Mouse (Mus musculus) spleen, postnatal 14 days (tissue): ENCODE data around the gene Id3.

Experiments
- DNase-seq, 2 experiments: peaks; one replicate each; pipeline ENCODE4 v3.0.0; 2021 to 2022; ENCODE audit warnings: low spot score in 2 of 2

The Id3 gene

DNA sequence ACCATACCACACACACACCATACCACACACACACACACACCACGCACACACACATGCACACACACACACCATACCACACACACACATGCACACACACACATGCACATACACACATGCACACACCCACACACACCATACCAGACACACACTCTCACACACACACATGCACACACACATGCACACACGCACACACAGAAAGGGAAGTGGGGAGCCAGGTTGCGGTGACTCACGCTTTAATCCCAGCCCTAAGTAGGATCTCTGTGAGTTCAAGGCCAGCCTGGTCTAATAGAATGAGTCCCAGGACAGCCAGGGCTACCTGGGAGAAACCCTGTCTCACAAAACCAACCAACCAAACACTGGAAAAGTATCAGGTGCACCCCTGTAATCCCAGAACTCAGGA lies 18.7 kb upstream of the Id3 start:
- no peak for DNase-seq

DNA sequence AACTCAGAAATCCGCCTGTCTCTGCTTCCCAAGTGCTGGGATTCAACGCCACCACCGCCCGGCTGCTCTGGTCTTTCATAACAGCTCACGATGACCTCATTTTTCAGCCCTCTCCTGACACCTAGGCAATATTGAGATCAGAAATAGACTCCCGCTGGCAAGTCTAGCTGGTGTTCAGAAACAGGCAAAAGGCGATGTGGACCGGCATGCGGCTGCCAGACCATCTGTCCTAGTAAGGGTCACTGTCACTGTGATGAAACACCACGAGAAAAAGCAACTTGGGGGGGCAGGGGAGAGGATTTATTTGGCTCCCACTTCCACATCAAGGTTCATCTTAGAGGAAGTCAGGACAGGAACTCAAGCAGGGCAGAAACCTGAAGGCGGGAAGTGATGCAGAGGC lies 17.8 kb upstream of the Id3 start:
- no peak for DNase-seq

GRCm38 (mm10) chr4:136126019-136126418 lies 17.3 kb upstream of the Id3 start:
- no peak for DNase-seq

- DNase-seq: peak in 1 of 2 experiments; percentile 29
Measured at GRCm38 (mm10) chr4:136127670-136128069, 15.6 kb upstream of the Id3 start.

DNA sequence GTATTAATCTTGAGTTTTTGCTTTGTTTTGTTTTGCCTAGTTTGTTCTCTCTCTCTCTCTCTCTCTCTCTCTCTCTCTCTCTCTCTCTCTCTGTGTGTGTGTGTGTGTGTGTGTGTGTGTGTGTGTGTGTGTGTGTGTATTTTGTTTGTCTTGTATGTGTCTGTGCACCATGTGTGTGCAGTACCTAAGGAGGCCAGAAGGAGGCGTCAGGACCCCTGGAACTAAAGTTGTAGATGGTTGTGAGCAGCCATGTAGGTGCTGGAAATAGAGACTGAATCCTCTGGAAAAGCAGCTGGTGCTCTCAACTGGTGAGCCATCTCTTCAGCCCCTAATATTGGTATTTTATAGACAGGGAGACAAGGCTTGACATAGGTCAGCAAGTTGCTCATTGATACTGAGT lies 13.5 kb upstream of the Id3 start:
- DNase-seq: no peak

- DNase-seq: no peak
Measured at GRCm38 (mm10) chr4:136133801-136134200, 9.5 kb upstream of the Id3 start.

DNA sequence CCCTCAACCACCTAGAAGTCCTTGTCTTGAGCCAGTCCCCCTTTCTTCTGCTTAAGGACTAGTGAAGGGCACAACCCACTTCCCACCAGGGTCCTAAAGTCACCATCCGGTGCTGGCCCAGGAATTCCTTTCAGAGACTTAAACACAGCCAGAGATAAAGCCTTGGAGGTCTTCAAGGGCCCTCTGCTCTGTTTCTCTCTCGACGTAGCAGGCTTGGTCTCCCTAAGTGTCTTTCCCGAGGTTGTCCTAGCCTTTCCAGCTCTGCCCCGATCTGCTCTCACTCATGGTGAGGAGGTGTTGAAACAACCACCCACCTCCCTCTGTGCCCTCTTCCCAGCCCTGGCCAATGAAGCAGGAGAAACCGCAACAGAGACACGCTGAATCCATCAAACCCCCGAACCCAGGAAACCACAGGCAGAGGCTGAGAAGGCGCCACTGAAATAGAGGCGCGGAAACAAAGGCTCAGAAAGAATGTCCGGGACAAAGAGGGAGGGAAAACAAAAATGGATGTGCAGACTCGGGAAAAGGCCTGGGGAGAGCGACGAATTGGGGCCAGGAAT lies 8.8 kb upstream of the Id3 start:
- no peak for DNase-seq

DNA sequence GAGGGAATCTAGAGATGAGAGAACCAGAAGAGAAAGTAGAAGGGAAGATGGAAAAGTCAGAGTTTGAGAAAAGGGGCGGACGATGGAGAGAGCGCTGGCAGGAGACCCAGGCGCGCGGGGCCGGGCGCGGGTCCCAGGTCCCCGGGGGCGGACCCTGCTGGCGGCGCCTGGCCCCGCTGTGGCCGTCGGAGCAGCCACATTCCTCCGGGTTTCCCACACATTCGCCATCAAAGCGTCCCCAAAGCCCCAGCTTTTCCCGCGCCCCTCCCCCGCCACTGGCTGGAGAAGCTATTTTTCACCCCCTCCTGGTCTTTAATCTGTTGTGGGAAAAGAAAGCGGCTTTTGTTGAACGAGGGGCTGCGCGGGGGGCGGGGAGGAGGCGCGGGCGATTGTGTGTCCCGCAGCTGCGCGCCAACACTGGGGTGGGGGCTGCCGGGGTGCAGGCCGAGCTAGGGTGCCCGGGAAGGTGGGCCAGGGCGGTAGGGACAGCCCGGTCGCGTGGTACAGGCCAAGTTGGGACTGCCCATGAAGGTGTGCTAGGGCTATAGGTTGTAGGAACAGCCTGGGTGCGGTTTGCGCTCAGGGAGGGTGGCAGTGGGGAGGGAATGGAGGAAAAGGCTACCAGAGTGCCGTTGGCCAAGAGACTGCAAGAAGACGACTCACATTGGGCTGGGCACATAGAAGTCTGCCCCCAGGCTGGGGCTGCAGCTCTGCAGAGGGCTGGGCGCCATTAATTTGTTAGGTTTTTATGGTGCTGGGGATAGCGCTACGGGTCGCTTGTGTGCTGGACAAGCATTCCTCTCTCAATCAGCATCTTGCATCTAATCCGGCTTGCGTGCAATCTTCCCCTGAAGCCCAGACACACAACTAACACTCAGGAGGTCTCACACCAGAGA lies 8.1 kb upstream of the Id3 start:
- no peak for DNase-seq

- no peak for DNase-seq
Measured at GRCm38 (mm10) chr4:136135874-136136728, 7.2 kb upstream of the Id3 start.

- DNase-seq: no peak
Measured at GRCm38 (mm10) chr4:136139326-136140110, 3.8 kb upstream of the Id3 start.

DNA sequence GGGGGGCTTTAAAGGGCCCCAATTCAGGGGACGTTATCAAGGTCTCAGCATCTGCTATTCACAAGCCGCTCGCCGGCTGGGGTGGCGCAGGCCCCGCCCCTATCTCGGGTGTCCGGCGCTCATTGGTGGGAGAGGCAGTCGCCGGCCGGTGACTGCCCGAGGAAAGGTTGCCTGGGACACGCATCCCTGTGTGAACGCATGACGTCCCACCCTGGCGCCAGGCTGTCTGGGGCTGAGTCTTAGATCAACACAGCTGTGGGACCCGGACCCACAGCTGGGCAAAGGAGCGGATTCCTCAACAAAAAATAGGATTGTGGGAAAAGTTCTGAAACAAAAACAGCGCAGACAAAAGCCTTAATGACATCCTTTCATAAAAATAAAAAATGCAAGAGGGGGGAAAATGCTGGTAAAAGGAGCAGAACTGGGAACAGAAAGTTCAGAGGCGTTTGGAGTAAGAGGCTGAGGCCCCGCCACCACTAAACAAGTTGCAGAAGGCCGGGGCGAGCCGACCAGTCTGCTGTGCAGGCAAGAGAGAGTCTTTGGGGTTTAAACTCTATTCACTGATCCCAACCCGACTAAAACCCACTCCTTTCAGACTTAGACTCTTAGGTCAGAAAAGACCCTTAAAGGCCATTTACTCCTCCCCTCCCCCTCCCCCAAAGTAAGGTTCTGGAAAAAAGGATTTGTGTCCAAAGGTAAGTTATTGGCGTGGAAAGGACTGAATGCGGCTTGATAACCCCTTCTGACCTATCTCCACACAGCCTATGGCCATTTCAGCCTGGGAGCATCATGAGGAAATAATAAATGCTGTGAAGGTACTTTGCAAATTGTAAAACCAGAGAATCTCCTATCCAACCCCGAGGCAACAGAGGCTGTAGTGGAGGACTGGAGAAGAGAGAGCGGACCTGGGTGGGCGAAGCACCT lies 2.7 kb upstream of the Id3 start:
- DNase-seq: peak; percentile 41 to 62

DNA sequence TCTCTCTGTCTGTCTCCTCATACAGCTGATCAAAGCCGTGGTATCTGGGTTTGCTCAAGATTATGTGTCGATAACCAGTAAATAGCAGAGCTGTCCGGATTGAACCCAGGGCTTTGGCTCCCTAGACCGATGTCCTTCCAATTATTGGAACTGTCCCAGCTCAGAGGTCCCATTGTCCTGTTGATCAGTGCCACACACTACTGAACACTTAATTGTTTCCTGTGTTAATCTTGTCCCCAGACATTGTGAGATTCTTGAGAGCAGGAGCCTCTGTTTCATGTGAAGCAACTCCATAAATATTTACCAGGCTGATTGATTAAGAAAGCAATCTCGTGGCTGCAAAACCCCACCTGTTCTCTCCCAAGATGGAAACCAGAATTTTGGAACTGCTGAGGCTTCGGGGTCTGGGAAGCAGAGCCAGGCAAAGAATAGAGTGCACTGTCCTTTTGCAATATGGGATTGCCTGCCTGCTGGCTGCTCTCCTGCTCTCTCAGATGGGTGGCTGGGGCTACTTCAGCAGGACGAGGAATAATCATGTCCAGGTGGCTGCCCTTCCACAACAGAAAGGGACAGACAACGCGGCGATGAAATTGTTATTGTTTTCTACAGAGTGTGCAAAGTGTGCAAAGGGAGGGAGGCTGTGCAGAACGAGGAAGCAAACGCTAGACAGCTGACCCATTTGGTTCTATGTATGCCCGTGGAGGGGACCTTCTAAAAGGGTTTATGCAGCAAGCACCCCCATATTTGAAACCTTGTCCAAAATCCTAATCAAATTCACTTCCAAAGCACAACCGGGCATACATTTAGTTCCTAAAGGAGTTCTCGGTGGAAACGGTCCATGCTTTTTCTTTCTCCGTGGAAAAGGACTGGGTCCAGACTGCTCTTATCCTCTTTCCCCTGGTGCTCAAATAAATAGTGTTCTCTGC lies 767 bp upstream of the Id3 start:
- no peak for DNase-seq

DNA sequence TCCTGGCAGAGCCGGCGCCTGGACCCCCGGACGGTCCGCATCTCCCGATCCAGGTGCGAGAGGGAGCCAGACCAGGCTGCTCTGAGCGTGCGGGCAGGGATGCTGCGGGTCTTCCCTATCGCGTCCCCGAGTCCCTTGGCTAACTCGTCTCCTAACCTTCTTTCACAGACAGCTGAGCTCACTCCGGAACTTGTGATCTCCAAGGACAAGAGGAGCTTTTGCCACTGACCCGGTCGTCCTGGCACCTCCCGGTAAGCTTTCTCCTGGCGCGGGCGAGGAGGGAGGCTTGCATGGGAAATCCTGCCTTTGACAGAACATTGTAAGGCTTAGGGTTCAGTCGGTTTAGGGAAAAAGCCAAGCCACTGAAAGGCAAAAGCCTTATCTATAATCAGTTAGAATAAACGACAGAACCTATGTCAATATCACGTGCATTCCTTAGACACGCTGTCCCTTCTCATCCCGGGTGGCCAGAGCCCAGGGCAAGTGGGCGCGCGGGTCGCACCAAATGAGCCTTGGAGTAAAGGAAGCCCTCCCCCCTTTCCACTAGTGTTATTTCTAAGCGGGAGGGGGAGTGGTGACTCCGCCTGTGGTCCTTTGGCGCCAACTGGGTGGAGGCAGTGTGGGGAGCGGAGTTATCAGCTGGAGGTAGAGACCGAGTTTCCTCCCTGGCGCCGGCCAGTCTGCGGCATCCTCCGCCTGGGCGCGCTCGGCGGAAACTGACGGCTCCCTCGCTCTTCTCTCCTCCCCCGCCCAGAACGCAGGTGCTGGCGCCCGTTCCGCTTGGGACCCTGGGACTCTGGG lies 1.0 kb downstream of the Id3 start:
- peak; percentile 52 to 59 for DNase-seq

DNA sequence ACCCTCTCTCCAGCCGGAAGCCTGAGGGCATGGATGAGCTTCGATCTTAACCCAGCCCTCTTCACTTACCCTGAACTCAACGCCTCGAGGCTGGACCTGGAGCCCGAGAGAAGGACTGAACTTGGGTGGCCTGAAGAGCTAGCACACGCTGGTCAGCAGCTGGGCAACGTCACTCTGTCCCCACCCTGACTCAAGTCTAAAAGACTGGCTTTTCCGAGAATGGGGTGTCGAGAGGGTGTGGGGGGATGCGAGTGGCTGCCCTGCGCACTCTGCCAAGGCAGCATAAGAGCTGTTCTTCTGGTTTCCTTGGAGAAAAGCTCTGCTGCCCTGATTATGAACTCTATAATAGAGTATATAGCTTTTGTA lies 1.6 kb downstream of the Id3 start:
- DNase-seq: no peak

DNA sequence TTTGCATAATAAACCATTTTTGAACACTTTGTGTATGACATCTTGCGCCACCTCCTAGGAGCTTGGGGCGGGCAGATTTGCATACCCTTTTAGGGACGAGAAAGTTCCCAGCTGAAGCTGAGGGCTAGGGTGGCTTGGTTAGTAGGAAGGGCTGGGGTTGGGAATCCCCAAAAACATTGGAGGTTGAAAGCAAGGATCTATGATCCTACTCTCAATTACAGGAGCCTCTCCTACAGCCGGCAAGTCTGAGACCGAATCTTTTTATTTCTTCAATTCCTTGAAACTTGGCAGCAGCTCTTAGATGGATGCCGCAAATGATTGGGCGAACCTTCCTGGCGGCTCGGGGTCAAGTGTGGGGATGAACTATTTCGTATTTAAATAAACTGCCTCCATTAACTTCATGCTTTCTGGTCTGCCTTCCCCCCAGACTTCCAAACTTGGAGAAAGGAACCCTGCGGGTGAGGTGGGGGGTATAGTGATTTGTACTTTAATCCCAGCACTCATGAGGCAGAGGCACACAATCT lies 2.1 kb downstream of the Id3 start:
- no peak for DNase-seq

DNA sequence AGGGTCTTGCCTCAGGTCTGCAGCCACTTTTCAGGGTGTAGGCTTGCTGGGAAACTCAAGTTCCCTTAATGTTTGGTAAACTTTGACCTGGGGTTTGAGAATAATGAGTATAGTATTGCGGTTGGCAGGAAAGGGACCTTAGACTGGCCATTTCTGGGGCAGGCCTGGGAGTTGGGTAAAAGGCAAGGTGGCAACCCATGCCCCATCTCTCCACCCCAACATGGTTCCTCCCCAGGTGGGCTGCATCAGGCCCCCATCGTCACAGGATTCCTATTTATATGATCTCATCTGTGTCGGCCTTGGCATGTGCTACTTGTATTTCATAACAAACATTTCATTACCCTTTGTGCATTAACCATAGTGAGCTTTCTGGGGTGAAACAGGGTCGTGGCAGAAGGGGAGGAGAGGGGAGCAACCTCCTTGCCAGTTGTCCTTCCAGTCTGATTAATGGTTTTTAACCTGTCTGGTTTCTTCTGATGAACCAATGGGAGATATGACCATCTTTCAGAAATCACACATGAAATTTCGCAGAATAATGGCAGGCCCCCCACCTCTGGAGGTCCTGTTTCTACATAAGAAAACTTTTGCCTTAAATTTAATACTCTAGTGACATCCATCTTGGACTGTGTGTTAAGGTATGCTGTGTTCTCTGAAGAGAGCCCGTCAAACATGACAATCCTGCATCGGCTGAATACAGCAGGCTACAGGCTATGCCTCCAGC lies 2.9 kb downstream of the Id3 start:
- DNase-seq: no peak

- no peak for DNase-seq
Measured at GRCm38 (mm10) chr4:136146712-136147154, 3.4 kb downstream of the Id3 start.
